Mouse (Mus musculus) 3T3-L1 (cell line): ENCODE results near the gene Wdr20.

ENCODE experiments used
- DNase-seq: peaks from one replicate; pipeline ENCODE4 v3.0.0-alpha.2; 2015; ENCODE audit warnings: low read depth, low spot score

Gene Wdr20

GRCm38 (mm10) chr12:110777853-110778252 is 40.1 kb downstream of the Wdr20 start:
- no peak for DNase-seq

GRCm38 (mm10) chr12:110779296-110779695 is 41.6 kb downstream of the Wdr20 start:
- no peak for DNase-seq

- no peak for DNase-seq
These were observed 43.4 kb downstream of the Wdr20 start for GRCm38 (mm10) chr12:110781181-110781580.

DNA sequence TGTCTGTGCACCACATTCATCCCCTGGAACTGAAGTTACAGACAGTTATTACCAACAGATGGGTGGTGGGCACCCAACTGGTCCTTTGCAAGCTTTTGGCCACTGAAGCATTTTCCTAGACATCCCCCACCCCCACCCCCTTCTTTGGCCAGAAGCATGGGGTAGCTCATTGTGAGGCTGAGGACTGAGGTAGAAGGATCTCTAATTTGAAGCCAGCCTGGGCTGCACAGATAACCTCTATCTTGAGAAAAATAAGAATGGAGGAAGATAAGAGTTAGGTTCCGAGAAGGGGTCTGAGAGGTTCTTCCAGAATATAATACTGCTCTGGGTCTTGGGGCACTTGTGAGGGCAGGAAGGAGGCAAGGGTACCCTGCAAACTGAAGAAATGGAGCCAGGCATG is 44.5 kb downstream of the Wdr20 start:
- DNase-seq: no peak

DNA sequence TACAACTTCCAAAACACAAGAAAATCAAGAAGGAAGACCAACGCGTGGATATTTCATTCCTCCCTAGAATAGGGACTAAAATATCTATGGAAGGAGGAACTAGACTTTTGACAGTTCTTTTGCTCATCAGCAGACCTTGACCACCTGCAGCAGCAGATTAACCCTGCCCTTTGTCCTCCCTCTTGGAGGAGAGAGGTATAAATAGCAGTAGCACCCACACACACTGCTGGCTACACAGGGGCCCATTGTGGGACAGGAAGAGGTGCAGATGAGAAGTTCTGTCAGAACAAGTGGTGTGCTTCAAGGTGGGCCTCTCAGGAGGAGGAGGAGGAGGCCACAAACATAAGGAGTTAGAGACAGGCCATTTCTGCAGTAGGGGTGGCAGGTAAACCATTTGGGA is 46.5 kb downstream of the Wdr20 start:
- DNase-seq: no peak

GRCm38 (mm10) chr12:110786243-110786642 is 48.5 kb downstream of the Wdr20 start:
- no peak for DNase-seq

GRCm38 (mm10) chr12:110790580-110790979 is 52.8 kb downstream of the Wdr20 start:
- DNase-seq: no peak

GRCm38 (mm10) chr12:110791026-110791425 is 53.3 kb downstream of the Wdr20 start:
- DNase-seq: no peak

GRCm38 (mm10) chr12:110795035-110795434 is 57.3 kb downstream of the Wdr20 start:
- DNase-seq: no peak

DNA sequence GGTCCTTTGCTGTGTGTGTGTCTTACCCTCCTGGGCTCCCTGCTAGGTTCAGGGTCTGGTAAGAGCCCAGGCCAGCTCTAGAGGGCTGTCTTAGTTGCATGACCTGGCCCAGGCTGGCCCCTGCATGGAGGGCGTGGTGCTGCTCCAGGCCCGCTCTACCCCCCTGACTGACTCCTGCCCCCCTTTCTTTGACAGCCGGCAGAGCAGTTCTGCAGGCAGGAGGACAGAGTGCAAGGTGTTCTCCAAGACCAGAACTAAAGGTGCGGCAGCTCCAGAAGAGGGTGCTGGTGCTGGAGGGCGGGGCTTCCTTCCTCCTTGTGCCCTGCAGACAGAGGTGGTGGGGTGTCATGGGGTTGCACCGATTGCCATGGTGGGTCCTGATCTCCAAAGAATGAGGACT is 59.0 kb downstream of the Wdr20 start:
- DNase-seq: no peak

DNA sequence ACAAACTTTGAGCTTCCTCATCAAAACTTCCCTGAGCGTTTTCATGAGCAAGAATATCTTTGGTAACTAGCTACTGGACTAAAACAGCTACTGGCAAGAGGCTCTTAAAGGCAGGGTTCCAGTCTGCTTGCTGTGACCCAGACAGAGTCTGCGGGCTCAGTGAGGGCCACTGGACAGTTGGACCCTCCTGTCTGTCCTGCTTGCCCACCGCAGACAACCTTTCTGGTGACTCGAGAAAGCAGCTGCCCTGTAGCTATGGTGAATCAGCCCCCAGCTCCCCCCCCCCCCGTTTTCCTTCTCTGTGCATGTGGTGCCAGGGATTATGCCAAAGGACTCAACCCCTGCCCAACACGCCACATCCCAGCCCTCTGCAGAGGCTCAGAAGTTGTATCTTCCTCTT is 59.5 kb downstream of the Wdr20 start:
- peak; percentile 14 for DNase-seq

- peak; percentile 81 for DNase-seq
These were observed 60.2 kb downstream of the Wdr20 start for GRCm38 (mm10) chr12:110797842-110798431.

GRCm38 (mm10) chr12:110799226-110799625 is 61.5 kb downstream of the Wdr20 start:
- no peak for DNase-seq

DNA sequence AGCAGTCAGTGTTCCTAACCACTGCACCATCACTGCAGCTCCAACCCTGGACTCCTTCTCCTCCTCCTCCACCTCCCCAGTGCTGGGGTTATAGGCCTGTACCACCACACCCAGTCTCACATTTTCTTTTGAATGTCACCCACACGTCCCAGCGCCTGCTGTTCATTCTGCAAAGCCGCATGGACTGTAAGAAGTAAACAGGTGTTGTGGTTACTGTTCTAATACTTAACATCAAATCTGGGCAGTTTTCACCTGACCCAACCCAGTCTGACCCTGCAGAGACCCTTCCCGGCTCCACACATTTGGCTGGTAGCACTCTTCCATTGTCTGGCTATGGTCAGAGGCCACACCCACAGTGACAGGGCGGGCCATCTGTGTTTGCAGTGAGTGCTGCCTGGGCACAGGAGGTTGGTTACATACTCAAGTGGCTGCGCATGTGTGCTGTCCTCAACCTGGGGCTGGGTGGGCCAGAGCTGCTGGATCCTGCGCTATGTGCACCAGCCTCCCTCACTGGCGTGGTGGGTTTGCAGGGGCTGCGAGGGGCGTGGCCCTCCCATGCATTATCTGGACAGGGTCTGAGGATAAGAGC is 64.2 kb downstream of the Wdr20 start:
- no peak for DNase-seq

GRCm38 (mm10) chr12:110802674-110803297 is 65.0 kb downstream of the Wdr20 start:
- DNase-seq: no peak

DNA sequence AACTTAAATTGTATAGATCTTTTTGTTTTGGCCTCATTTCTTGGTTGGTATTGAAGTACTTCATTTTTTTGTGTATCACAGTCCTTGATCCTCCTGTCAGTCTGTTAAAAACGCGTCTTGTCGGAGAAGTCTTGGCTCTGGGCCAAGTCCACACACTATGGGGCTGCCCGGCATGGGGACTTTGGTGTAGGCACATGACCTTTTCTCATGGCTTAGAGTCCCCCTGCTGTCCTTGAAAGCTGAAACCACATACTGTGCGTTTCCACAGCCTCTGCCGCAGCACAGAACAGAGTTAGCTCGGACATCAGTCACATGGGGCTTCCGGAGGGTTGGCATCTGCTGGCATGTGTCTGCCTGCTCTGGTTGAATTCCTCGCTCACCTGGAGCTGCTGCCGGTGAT is 66.5 kb downstream of the Wdr20 start:
- no peak for DNase-seq

GRCm38 (mm10) chr12:110806301-110806970 is 68.7 kb downstream of the Wdr20 start:
- DNase-seq: peak; percentile 9

DNA sequence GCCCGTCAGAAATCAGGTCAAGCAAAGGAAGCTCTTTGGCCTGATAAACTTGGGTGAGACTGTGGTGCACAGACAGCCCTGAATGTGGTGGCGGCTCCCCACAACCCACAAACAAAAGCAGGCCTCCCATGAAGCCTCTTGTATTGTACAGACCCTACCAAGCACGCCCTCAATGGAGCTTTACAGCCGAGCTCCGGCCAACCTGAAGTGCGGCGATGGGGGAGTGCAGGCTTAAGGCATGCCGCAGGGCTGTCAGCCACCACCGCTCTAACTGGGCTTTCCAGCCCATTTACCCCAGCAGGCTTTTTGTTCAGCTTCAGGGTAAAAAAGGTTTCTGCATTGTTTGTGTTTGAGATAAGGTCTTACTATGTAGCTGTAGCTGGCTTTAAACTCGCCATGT is 70.7 kb downstream of the Wdr20 start:
- DNase-seq: no peak

DNA sequence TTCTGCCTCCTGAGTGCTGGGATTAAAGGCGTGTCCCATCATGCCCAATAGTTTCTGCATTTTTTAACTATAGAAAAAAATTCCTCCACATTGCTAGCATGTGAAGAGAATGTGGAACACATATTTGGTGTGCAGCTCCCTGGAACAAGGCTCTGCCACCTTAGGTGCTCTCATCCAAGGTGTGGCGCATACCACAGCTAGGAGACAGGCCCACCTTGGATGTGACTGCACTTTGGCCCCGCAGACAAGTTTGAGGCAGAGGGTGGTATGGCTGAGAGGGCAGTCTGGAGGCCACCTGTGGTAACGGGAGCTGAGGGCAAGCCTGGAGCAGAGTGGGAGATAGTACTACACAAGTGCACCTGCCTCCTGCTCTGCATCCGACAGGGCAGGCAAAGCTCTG is 71.1 kb downstream of the Wdr20 start:
- DNase-seq: no peak

DNA sequence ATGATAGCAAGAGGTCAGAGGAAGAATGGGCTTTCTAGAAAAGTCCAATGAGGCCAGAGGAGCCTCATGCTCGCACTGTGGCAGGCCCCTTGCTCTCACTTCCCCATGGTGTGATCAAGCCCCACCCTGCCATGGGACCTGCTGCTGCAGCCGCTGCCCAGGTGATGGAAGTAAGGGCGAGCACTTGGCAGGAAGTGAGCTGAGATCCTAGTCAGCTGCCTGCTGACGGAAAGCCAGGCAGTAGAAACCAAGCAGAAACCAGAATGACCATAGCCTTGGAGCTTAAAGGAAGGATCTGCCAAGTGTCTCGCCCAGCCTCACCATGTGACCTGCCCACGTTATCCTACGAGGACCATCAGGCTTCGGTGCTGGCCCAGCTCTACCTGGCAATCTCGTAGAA is 75.4 kb downstream of the Wdr20 start:
- no peak for DNase-seq

DNA sequence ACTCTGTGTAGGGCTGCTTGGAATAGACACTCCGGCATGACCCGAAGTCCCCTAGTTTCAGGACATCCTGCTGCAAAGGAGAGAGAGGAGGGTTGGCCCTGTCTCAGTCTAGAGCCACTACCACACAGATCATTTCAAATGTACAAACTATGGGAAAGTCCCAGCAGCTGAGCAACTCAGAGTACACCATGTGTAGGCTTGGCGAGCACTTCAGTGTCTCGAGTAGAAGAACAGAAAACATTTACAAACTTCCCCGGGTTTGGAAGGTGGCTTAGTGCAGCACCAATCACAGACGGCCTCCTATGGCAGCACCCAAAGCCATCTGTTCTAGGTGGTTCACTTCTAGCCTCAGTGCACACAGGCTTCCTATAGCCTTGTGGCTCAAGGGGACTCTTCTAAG is 75.9 kb downstream of the Wdr20 start:
- no peak for DNase-seq

- no peak for DNase-seq
These were observed 77.2 kb downstream of the Wdr20 start for GRCm38 (mm10) chr12:110814924-110815323.

GRCm38 (mm10) chr12:110816833-110817232 is 79.1 kb downstream of the Wdr20 start:
- peak; percentile 22 for DNase-seq
